Mouse (Mus musculus) cortical plate, adult 2 months (tissue): ENCODE data around the gene Sinhcaf.

Experiments
- CTCF ChIP-seq: fragments of 200-500 bp; IDR thresholded peaks from 2 replicates; pipeline ENCODE4 v1.5.1; 2011; ENCODE audit warnings: mild to moderate bottlenecking, control low read depth, low read length; ENCODE audit not compliant: insufficient read depth; ENCODE audit errors: extremely low read depth
- POLR2A ChIP-seq: fragments of 200-500 bp; IDR thresholded peaks from 2 replicates; pipeline ENCODE4 v1.6.1; 2011; ENCODE audit warnings: mild to moderate bottlenecking, low read length, control low read depth; ENCODE audit not compliant: insufficient read depth; ENCODE audit errors: extremely low read depth

DNA sequence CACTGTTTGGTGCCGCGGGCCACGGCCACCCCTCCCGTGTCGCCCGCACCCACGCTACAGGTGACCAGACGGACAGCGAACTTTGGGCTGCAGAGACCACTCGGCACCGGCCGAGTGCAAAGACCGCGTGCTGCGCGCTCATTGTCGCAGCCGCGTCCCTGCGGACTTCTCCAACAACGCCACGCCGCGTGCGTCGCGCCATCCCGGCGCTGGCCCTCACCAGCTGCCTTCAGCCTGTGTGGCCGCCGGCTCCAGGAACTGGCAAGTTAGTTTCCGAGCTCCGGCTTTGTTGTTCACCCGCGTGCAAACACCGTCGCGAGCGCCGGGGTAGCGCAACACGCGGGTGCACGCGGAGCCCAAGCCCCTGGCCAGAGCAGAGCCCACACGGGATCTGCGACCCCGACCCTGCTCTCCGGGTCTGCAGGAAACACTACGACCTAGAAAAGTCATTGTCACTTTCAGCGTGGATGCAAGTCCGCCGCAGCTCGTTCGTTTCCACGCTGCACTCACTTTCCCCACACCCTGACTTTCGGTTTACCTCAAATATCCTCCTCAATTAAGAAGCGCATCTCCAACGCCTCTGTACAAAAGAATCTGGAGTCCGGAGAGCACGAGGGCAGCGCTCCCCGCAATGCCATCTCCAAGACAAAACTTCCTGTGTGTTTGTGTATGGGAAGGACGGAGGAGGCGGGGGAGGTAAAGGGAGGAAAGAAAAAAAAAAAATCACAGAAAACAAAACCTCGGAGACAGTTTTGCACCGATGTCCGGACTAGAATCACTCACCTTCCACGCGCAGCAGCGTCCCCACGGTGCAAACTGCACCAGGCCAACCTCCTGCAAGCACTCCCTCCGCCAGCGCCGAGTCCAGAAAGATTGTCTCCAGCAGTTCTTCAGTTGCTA, 508 bp downstream of the Sinhcaf start:
- TF ChIP-seq POLR2A (no peak), CTCF (no peak)
